Mouse (Mus musculus) brain, adult 10 weeks (tissue): ENCODE results near the gene Slc6a13. TPM values are rescaled to one million over a fixed set of nuclear protein-coding genes. Genes with fewer than 3 reads are reported as not detected.

Experiments
- polyA plus RNA-seq: library from polyadenylated mRNA; stranded (reverse); fragments of 350-450 nt; fragmentation: Illumina TruSeq; extraction: RNeasy Lipid Tissue Mini Kit (QIAGEN cat#74804); gene quantifications from one replicate; pipeline ENCODE4 v1.2.3, GENCODE M21; 2015; ENCODE audit warnings: low read depth, low replicate concordance

The Slc6a13 gene
- 13.3 TPM for polyA plus RNA-seq

DNA sequence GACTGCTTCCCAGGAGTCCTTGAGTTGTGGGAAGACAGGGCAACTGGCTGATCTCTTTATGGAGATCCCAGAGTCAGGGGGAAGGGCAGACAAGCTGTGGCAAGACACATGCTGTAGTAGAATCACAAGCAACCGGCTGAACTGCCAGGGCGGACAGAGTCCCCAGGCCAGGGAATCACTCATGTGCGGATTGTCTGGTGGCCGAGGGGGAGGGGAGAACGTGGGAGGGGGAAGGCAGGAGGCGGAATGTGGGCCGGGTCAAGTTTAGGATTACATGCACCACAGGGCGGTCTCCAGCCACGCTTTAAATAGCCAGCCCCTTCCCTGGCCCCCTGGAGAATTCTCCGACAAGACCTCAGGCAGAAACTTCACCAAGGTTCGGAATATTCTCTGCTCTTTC, at the start of gene Slc6a13:
TSS of gene Slc6a13 (plus strand) at position 274 of the 400 bp plus-strand sequence.

DNA sequence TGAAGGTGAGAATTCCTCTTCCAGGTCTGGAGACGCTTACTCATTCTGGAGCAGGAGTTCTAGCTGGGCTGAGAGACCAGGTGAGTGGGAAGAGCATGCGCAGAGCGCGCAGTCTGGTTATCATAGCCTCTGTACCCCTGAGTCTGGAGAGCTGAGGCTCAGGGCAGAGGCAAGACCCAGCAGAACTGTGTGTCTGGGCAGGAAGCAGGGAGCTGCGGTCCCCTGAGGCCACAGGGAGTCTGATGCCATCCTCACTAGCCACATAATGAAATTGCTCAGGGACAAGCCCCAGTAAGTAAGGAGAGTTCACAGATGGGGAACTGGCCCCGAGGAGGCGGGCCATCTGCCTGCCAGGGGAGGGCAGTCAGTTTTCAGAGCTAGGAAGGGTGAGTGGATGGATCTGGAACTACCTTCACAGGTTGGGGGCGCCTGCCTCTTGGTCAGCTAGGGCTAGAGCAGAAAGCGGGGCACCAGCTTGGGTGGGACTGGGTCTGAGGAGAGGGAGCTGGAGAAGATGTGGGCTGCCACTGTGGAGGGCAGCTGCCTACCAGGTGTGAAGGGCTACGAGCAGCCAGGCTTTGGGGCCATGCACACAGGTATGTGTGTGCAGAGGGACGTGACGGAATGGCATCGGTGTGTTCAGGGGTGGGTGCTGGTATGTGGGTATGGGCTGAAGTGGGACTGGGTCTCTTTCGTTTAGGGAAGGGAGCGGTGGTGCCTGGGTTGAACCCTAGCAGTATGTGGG, 43.2 kb downstream of the Slc6a13 start, which contains the start of gene Slc6a12:
TSS of gene Slc6a12 (plus strand) at position 51 of the 745 bp plus-strand sequence.

Other genes with a start within 250 kb of the Slc6a13 start
- 44.2 TPM for gene Mical3, start 169.2 kb upstream of the Slc6a13 start, polyA plus RNA-seq
- gene Pex26, start 116.6 kb upstream of the Slc6a13 start, polyA plus RNA-seq = 11.6 TPM
- gene Tuba8, start 89.5 kb upstream of the Slc6a13 start, polyA plus RNA-seq = 12.4 TPM
- gene Usp18, start 54.3 kb upstream of the Slc6a13 start, polyA plus RNA-seq = 2.3 TPM
- gene Slc6a12, start 42.8 kb downstream of the Slc6a13 start, polyA plus RNA-seq = 1.6 TPM
- gene Iqsec3, start 173.5 kb downstream of the Slc6a13 start, polyA plus RNA-seq = 62.1 TPM